In the genomic region with DNA sequence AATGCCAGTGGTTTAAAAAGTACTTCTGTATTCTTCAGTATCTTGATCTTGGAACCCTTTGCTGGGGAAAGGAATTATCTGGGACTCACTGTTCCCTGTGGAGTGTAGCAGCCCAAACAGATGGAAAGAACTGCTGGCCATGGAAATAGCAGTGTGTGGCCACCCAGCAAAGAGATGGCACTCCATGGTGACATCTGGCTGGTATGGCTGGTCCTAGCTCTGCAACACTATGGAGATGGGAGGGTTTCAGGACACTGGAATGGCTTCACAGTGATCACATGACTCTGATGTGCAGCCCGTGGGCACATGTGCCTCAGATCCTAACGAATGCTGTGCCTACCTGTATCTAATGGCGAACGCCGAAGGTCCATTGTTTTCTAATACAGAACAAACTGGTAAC, we compare ENCODE assay signal across 30 mouse cellular contexts. TPM values are rescaled to one million over a fixed set of nuclear protein-coding genes. Genes with fewer than 3 reads are reported as not detected.
DNase-seq lines count a peak whose midpoint lies in the region; ATAC-seq lines count a peak whose summit lies in the region.
"Had no signal": no experiment of that assay in that cellular context is flagged by ENCODE, and none has a peak within 500 bp of the region (broad histone marks: within the 10 kb centered on the region; RNA-seq: fewer than 3 reads in every experiment).

No protein-coding gene starts in this region.

- no peaks in the 10 kb centered on the region for H3K27me3 ChIP-seq in heart, embryonic 12.5 days (replicated peaks)
- no peaks in the 10 kb centered on the region for H3K27me3 ChIP-seq in lung, embryonic 15.5 days
- H3K27me3 ChIP-seq in embryonic facial prominence, embryonic 15.5 days: no peaks in the 10 kb centered on the region
- H3K27me3 ChIP-seq: hindbrain, embryonic 13.5 days; kidney, embryonic 15.5 days; limb, embryonic 13.5 days; liver, embryonic 12.5 days; neural tube, embryonic 12.5 days had no signal

- H3K4me2 ChIP-seq in heart, embryonic 12.5 days: no peak overlapping the region
- H3K4me2 ChIP-seq in lung, embryonic 15.5 days: no peak overlapping the region
- no peak overlapping the region for H3K4me2 ChIP-seq in embryonic facial prominence, embryonic 15.5 days (replicated peaks)
- H3K4me2 ChIP-seq: hindbrain, embryonic 13.5 days; kidney, embryonic 15.5 days; limb, embryonic 13.5 days; liver, embryonic 12.5 days; neural tube, embryonic 12.5 days had no signal

- H3K4me1 ChIP-seq in heart, embryonic 12.5 days (replicated peaks): peaks cover 30% of the 10 kb centered on the region
- H3K4me1 ChIP-seq in lung, embryonic 15.5 days: peaks cover 20% of the 10 kb centered on the region
- H3K4me1 ChIP-seq in embryonic facial prominence, embryonic 15.5 days: peaks cover 20% of the 10 kb centered on the region
- H3K4me1 ChIP-seq: liver, embryonic 12.5 days had no signal

- no peaks in the 10 kb centered on the region for H3K9me3 ChIP-seq in heart, embryonic 12.5 days (replicated peaks)
- H3K9me3 ChIP-seq in lung, embryonic 15.5 days: no peaks in the 10 kb centered on the region
- no peaks in the 10 kb centered on the region for H3K9me3 ChIP-seq in embryonic facial prominence, embryonic 15.5 days (replicated peaks)
- H3K9me3 ChIP-seq: heart, embryonic 10.5 days; hindbrain, embryonic 13.5 days; kidney, embryonic 15.5 days; limb, embryonic 13.5 days; liver, embryonic 12.5 days; midbrain, embryonic 10.5 days; neural tube, embryonic 12.5 days had no signal

- H3K4me3 ChIP-seq in heart, embryonic 12.5 days: no peak overlapping the region
- H3K4me3 ChIP-seq in lung, embryonic 15.5 days: no peak overlapping the region
- no peak overlapping the region for H3K4me3 ChIP-seq in embryonic facial prominence, embryonic 15.5 days (replicated peaks)
- H3K4me3 ChIP-seq: erythroblast, embryonic 14.5 days; heart, embryonic 10.5 days; hindbrain, embryonic 13.5 days; kidney, embryonic 15.5 days; limb, embryonic 13.5 days; liver, embryonic 12.5 days; midbrain, embryonic 10.5 days; myocyte; neural tube, embryonic 12.5 days had no signal

- 91% methylated on average over 5 of the region's 5 CpGs for WGBS in heart, embryonic 12.5 days
- WGBS in lung, embryonic 15.5 days: 92% methylated on average over 5 of the region's 5 CpGs
- 70% methylated on average over 5 of the region's 5 CpGs for WGBS in embryonic facial prominence, embryonic 15.5 days

- no peak overlapping the region for H3K9ac ChIP-seq in heart, embryonic 12.5 days
- no peak overlapping the region for H3K9ac ChIP-seq in lung, embryonic 15.5 days
- H3K9ac ChIP-seq in embryonic facial prominence, embryonic 15.5 days: no peak overlapping the region
- H3K9ac ChIP-seq: hindbrain, embryonic 13.5 days; kidney, embryonic 15.5 days; limb, embryonic 13.5 days; liver, embryonic 12.5 days; liver, postnatal 0 days; neural tube, embryonic 12.5 days had no signal

- peaks cover 29% of the 10 kb centered on the region for H3K36me3 ChIP-seq in heart, embryonic 12.5 days
- peaks cover 12% of the 10 kb centered on the region for H3K36me3 ChIP-seq in lung, embryonic 15.5 days
- H3K36me3 ChIP-seq in embryonic facial prominence, embryonic 15.5 days: peaks cover 16% of the 10 kb centered on the region

- H3K27ac ChIP-seq in heart, embryonic 12.5 days (ENCODE audit: poor library complexity, severe bottlenecking): no peak overlapping the region
- H3K27ac ChIP-seq in lung, embryonic 15.5 days: peak overlapping the region; percentile 16
- H3K27ac ChIP-seq in embryonic facial prominence, embryonic 15.5 days (replicated peaks): peak overlapping the region; percentile 55; the same call in 1 of the 2 replicates
- H3K27ac ChIP-seq: heart, embryonic 10.5 days; hindbrain, embryonic 13.5 days; kidney, embryonic 15.5 days; limb, embryonic 13.5 days; liver, embryonic 12.5 days; midbrain, embryonic 10.5 days; neural tube, embryonic 12.5 days had no signal

- no peak for ATAC-seq in heart, embryonic 12.5 days (ENCODE audit: insufficient number of reproducible peaks, low FRiP score)
- no peak for ATAC-seq in lung, embryonic 15.5 days (ENCODE audit: borderline replicate concordance, extremely low read depth, low FRiP score, low TSS enrichment)
- ATAC-seq in embryonic facial prominence, embryonic 15.5 days (ENCODE audit: insufficient number of reproducible peaks, low FRiP score, low TSS enrichment, low read depth): no peak
- ATAC-seq: liver, embryonic 12.5 days; liver, postnatal 0 days; midbrain, embryonic 16.5 days had no signal

- DNase-seq in heart, adult 11 months: peak; percentile 89
- DNase-seq in lung, postnatal 10 days: no peak
- DNase-seq in gastrocnemius, postnatal 4 days (ENCODE audit: low spot score in 2 of 2): no peak
- DNase-seq: adrenal gland, adult 8-10 months; B cell, adult 2 months; cerebellum, adult 9-10 months; gastrocnemius, postnatal 10 days; heart, postnatal 36 days; kidney, adult 18-20 months; liver, postnatal 0 days; right cerebral cortex, adult 18-20 months; right cerebral cortex, postnatal 4 days had no signal

RNA-seq across cellular contexts. Expression of a gene that starts 31.5 kb away (rescaled TPM):
- 0.50 TPM in 1 of 2 replicates, not detected in the other for polyA plus RNA-seq in heart, embryonic 12.5 days (2016; fragmentation: Nextera tagmentation; extraction: Ambion mirVana)
- polyA plus RNA-seq in lung, embryonic 15.5 days (2015; fragmentation: Nextera tagmentation; extraction: Ambion mirVana): not detected in 2 replicates
- polyA plus RNA-seq in embryonic facial prominence, embryonic 15.5 days (2015; fragmentation: Nextera tagmentation; extraction: Ambion mirVana): not detected in 2 replicates
- total RNA-seq in gastrocnemius, postnatal 4 days (2021): 1 to 10 TPM; 5.6 to 6.5 TPM
- total RNA-seq: common myeloid progenitor, adult 5-6 weeks; granulocyte monocyte progenitor cell, adult 5-6 weeks; megakaryocyte progenitor cell, adult 5-6 weeks had no signal
- polyA plus RNA-seq: erythroblast, embryonic 14.5 days; forebrain, embryonic 11.5 days; heart, embryonic 10.5 days; hindbrain, embryonic 13.5 days; intestine, embryonic 14.5 days; limb, embryonic 13.5 days; liver, embryonic 12.5 days; liver, postnatal 0 days; midbrain, embryonic 10.5 days; midbrain, embryonic 16.5 days; neural tube, embryonic 12.5 days had no signal

RNA-seq across cellular contexts. Expression of a gene that starts 41.1 kb away (rescaled TPM):
- 0.15 TPM in 1 of 2 replicates, not detected in the other for polyA plus RNA-seq in heart, embryonic 12.5 days (2016; fragmentation: Nextera tagmentation; extraction: Ambion mirVana)
- 1.1 and 3.7 TPM in 2 replicates for polyA plus RNA-seq in lung, embryonic 15.5 days (2015; fragmentation: Nextera tagmentation; extraction: Ambion mirVana)
- polyA plus RNA-seq in embryonic facial prominence, embryonic 15.5 days (2015; fragmentation: Nextera tagmentation; extraction: Ambion mirVana): 3.7 and 3.8 TPM in 2 replicates
- 1 to 10 TPM; 1.0 to 1.3 TPM for total RNA-seq in gastrocnemius, postnatal 4 days (2021)
- polyA plus RNA-seq: erythroblast, embryonic 14.5 days had no signal
